Mouse (Mus musculus) C2C12 (cell line): Measurements from ENCODE around the gene Sipa1.

Experiments
- CEBPB ChIP-seq: IDR thresholded peaks from one replicate; pipeline ENCODE4 v1.6.1; 2011; ENCODE audit warnings: low read depth, mild to moderate bottlenecking, control low read depth, moderate library complexity
- CTCF ChIP-seq: IDR thresholded peaks from one replicate; pipeline ENCODE4 v1.5.1; 2011; ENCODE audit not compliant: control insufficient read depth, insufficient read depth, insufficient read length
- MAX ChIP-seq: IDR thresholded peaks from one replicate; pipeline ENCODE4 v1.6.1; 2011; ENCODE audit warnings: mild to moderate bottlenecking, control low read depth
- MYOG ChIP-seq: IDR thresholded peaks from one replicate; pipeline ENCODE4 v1.6.1; 2011; ENCODE audit not compliant: control insufficient read depth, insufficient read length; ENCODE audit errors: extremely low read depth
- USF1 ChIP-seq: IDR thresholded peaks from one replicate; pipeline ENCODE4 v1.6.1; 2011; ENCODE audit warnings: low read depth, mild to moderate bottlenecking, control low read depth, moderate library complexity

DNA sequence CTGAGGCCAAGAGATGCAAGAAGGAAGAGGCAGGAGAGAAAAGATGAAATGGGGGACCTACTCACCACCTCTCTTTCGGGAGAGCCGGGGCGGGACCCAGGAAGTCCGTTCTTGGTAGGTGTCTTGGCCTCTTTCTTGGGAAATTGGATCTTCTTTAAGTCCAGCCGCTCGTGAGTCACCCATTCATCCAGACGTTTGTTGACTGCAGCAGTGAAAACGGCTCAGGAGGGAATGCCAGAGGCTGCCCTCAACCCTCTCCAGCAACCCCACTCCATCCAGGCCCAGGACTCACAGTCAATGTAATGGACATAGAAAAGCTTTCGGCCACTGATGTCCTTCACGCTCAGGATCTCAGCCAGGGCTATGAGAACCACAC is 54.3 kb downstream of the Sipa1 start:
- TF ChIP-seq CTCF (no peak), MAX (no peak), USF1 (no peak), CEBPB (no peak), MYOG (no peak)
